Mouse (Mus musculus) heart, postnatal 10 days (tissue): ENCODE measurements at regions not wholly inside any gene's neighbourhood (a gene's known extent, or its start where the extent isn't known, plus 50 kb on each side); places are given as distances from the start of the nearest gene placed in this dataset.

Experiments used
- DNase-seq, 2 experiments: peaks; one replicate each; pipeline ENCODE4 v3.0.0; 2021
- intact Hi-C: fragments of 180-260 bp; cut with DNase I; formaldehyde crosslinking; loops from one replicate; pipeline ENCODE4 v1.15.1; 2025

DNA sequence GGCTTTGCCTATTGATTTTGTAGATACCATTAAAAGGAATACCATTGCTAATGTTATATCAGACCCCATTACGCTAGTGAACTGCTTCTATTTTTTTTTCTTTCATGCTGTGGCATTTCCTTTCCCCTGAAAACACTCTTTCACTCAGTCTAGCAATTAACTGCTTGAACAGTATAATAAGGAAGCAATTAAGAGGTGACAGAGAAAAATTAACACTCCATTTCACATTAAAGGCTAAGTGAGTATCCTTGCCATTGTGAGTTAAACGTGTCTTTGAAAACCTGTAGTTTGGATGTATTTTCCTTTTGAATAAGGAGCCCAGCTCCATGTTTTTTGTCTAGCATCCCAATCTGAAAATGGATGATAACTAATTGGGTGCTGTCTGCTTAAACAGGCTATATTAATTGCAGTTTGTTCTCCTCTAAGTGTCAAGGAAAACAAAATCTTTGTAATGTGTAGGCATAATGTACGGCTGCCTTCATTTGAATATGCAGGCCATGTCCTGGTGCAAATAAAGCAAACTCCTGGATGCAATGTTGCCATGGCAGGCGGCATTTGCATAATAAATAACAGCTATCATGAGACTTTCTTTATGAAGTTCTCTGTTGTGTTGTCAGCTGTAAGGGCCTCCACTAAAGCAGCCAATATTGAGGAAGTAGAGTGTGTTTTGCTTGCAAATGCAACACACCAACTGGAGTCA, 423.3 kb downstream of the Zic3 start:
- no peak for DNase-seq
- intact Hi-C loops, result no loop called here

DNA sequence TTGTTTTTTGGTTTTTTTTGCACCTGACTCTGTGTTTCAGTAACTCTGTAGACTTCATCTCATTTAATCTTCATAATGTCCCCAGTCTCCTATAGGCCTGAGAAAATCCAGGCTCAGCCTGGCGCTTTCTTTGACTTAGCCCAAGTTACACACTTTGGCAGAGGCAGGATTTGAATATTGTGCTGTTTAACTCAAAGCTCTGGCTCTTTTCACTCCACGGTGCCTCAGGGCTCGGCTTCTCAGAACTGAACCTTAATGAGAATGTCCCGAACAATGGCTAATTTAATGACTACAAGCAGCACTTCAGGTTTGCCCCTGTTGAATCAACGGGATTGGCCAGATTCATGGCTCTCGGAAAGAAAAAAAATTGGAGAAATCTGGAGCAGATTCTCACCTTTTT, 425.1 kb downstream of the Zic3 start:
- DNase-seq, result no peak
- intact Hi-C loops, result no loop called here

DNA sequence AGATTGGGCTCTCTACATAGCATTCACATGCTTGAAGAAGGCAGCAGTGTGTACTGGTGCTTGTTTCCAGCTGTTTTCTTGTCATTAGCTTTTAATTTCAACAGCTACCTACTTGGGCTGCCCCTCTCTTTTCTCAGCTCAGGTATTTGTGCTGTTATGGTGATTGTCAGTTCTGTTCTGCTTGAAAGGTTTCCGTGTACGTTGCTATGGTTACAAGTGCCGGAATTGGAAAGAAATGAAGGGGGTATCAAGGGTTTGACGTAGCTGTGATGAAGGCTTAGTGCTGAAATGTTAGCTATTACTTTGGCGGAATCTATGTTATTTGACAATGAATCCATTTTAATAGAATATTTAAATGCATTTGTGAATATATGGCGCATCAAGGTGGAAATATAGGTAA, 439.5 kb upstream of the 4930550L24Rik start:
- intact Hi-C loops, result no loop called here
- no peak for DNase-seq

DNA sequence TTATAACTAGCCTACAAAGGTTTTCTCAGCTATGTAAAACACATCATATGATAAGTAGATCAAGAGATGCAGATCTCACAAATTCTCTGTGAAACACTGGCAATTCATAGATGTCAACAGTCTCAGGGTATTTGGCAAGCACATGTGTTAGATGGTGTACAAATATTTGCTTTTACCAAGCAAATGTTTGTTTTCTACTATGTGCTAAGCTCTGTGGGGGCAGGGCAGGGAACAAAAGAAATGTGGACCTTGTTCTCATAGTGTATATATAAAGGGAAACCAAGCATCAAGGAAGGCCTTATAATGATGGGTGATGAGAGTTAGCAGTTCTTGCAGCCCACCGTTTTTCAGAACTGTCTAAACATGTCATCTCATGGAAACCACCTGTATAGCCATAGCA, 438.2 kb upstream of the 4930550L24Rik start:
- intact Hi-C loops, result no loop called here

DNA sequence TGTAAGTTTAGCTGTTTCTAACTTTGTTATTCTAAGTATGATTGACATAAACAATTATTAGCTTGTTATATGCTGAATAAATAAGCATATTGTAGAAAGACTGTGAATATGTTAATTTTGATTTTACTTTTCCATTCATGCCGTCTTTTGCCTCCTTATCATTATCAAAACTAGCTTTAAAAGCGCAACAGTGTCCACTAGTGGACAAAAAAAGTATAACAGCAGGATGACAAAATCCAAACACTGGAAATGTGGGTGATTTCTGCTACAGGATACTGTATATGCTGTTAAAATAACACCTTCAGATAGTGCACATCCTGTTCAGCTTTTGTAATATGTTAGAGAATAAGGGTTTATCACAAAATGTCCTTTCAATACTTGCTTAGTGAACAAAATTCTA, 418.3 kb upstream of the 4930550L24Rik start:
- intact Hi-C loops, result loop anchor here (5.0 kb wide), 2 partner anchors 569 to 1059 kb away; no protein-coding TSS in a partner anchor
- peak; percentile 9 to 22 for DNase-seq

More for the DNA sequence above, 438.2 kb upstream of the 4930550L24Rik start:
- no peak for DNase-seq

DNA sequence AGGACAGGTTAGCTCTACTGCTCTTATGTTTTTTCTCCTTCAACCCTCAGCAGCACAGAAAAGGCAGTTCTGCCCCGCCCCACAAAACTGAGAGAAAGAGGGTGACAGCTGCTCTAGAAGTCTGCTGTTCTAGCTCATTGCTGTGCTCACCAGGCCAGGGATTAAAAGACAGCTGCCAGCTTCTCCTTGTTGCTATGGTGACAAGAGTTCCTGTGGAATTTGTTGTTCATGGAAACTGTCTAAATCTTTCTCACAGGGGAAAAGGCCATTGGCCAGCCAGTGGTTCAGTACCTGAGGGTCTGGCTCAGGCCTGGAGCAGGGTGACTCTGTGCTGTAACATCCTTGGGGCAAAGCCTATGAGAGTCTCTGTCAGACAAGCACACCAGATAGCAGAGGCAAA, 405.6 kb upstream of the 4930550L24Rik start:
- intact Hi-C loops, result no loop called here
- DNase-seq, result no peak

DNA sequence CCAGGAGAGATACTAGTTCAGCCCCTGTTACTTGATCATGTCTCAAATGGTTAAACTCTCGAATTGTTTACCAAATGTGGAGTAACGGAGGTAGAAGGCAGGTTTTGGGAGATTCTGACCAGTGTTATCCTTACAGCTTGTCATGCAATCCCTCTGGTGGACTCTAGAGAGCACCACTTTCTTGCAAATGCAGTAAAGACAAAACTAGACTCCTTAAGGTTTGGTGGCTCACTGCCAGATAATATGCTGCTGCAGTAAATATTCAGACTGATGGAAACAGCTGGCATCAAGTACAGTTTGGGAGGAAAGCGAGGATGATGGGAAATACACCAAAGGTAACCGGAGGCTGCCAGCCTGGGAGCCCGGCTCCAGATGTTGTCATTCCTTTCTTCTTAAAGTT, 394.2 kb upstream of the 4930550L24Rik start:
- DNase-seq, result no peak
- intact Hi-C loops, result no loop called here
